Mouse (Mus musculus): ENCODE measurements around the gene Dock3.

Gene Dock3

GRCm38 (mm10) chr9:107009841-107010240 lies 221.9 kb downstream of the Dock3 start:
- DNase-seq (ENCODE audit: low spot score) = no peak

- no peak for DNase-seq (ENCODE audit: low spot score)
Measured at GRCm38 (mm10) chr9:107003187-107003586, 228.5 kb downstream of the Dock3 start.

GRCm38 (mm10) chr9:106970742-106971141 lies 261.0 kb downstream of the Dock3 start:
- DNase-seq (ENCODE audit: low spot score) = no peak

GRCm38 (mm10) chr9:106958452-106958851 lies 273.3 kb downstream of the Dock3 start:
- DNase-seq (ENCODE audit: low spot score) = no peak

- DNase-seq (ENCODE audit: low spot score) = no peak
Measured at GRCm38 (mm10) chr9:106955486-106955885, 276.2 kb downstream of the Dock3 start.

GRCm38 (mm10) chr9:106934998-106935397 lies 296.7 kb downstream of the Dock3 start:
- no peak for DNase-seq (ENCODE audit: low spot score)

- DNase-seq (ENCODE audit: low spot score) = no peak
Measured at GRCm38 (mm10) chr9:106914878-106915277, 316.8 kb downstream of the Dock3 start.

- DNase-seq (ENCODE audit: low spot score) = no peak
Measured at GRCm38 (mm10) chr9:106913759-106914158, 317.9 kb downstream of the Dock3 start.

GRCm38 (mm10) chr9:106911624-106912023 lies 320.1 kb downstream of the Dock3 start:
- DNase-seq (ENCODE audit: low spot score) = no peak

- DNase-seq (ENCODE audit: low spot score) = no peak
Measured at GRCm38 (mm10) chr9:106908715-106909114, 323.0 kb downstream of the Dock3 start.

- no peak for DNase-seq (ENCODE audit: low spot score)
Measured at GRCm38 (mm10) chr9:106908174-106908573, 323.5 kb downstream of the Dock3 start.

- DNase-seq (ENCODE audit: low spot score) = no peak
Measured at GRCm38 (mm10) chr9:106906597-106906996, 325.1 kb downstream of the Dock3 start.

GRCm38 (mm10) chr9:106903791-106904134 lies 327.9 kb downstream of the Dock3 start:
- no peak for DNase-seq (ENCODE audit: low spot score)

- no peak for DNase-seq (ENCODE audit: low spot score)
Measured at GRCm38 (mm10) chr9:106903099-106903790, 328.5 kb downstream of the Dock3 start.

- no peak for DNase-seq (ENCODE audit: low spot score)
Measured at GRCm38 (mm10) chr9:106901596-106901995, 330.1 kb downstream of the Dock3 start.

GRCm38 (mm10) chr9:106898901-106899300 lies 332.8 kb downstream of the Dock3 start:
- DNase-seq (ENCODE audit: low spot score) = no peak

GRCm38 (mm10) chr9:106893327-106893726 lies 338.4 kb downstream of the Dock3 start:
- no peak for DNase-seq (ENCODE audit: low spot score)

GRCm38 (mm10) chr9:106892552-106892875 lies 339.2 kb downstream of the Dock3 start:
- DNase-seq (ENCODE audit: low spot score) = no peak

- peak; percentile 99 for DNase-seq (ENCODE audit: low spot score)
Measured at GRCm38 (mm10) chr9:106891829-106892551, 339.7 kb downstream of the Dock3 start, which contains the start of gene Manf. Gene Manf (minus strand): TSS chr9:106891979.

- no peak for DNase-seq (ENCODE audit: low spot score)
Measured at GRCm38 (mm10) chr9:106891341-106891741, 340.4 kb downstream of the Dock3 start.

- DNase-seq (ENCODE audit: low spot score) = no peak
Measured at GRCm38 (mm10) chr9:106890496-106891240, 341.0 kb downstream of the Dock3 start.

GRCm38 (mm10) chr9:106889321-106889720 lies 342.4 kb downstream of the Dock3 start:
- DNase-seq (ENCODE audit: low spot score) = no peak

GRCm38 (mm10) chr9:106888346-106888745 lies 343.4 kb downstream of the Dock3 start:
- no peak for DNase-seq (ENCODE audit: low spot score)
